Mouse (Mus musculus) E14TG2a.4 (cell line): ENCODE measurements at regions not wholly inside any gene's neighbourhood (a gene's known extent, or its start where the extent isn't known, plus 50 kb on each side); places are given as distances from the start of the nearest gene placed in this dataset.

Source experiments
- H3K27me3 ChIP-seq: 2 replicates; pipeline ENCODE4 v1.6.1; 2014; ENCODE audit warnings: low read length, control low read depth; ENCODE audit not compliant: insufficient read depth
- H3K36me3 ChIP-seq: 2 replicates; pipeline ENCODE4 v1.6.1; 2014; ENCODE audit warnings: low read length, control low read depth; ENCODE audit not compliant: insufficient read depth
- H3K4me1 ChIP-seq: replicated peaks from 2 replicates; pipeline ENCODE4 v1.6.1; 2014; ENCODE audit warnings: low read depth, low read length, control low read depth
- H3K4me3 ChIP-seq: replicated peaks from 2 replicates; pipeline ENCODE4 v1.5.1; 2014; ENCODE audit warnings: mild to moderate bottlenecking, low read length
- H3K9me3 ChIP-seq: 2 replicates; pipeline ENCODE4 v1.6.1; 2014; ENCODE audit warnings: low read length, control low read depth
- CTCF ChIP-seq: conservative IDR thresholded peaks from 2 replicates; pipeline ENCODE4 v1.5.1; 2014; ENCODE audit warnings: low read length
- NANOG ChIP-seq: IDR thresholded peaks from 2 replicates; pipeline ENCODE4 v1.6.1; 2014; ENCODE audit warnings: borderline replicate concordance, low read length, mixed read lengths
- POU5F1 ChIP-seq: IDR thresholded peaks from 2 replicates; pipeline ENCODE4 v1.6.1; 2014; ENCODE audit warnings: low read length, borderline replicate concordance

GRCm38 (mm10) chr6:98833922-98834321 lies 491.4 kb upstream of the Gm765 start:
- Histone ChIP-seq H3K4me1 (no peaks in the 10 kb centered on the region), H3K9me3 (no peaks in the 10 kb centered on the region), H3K4me3 (no peak overlapping the region), H3K36me3 (no peaks in the 10 kb centered on the region), H3K27me3 (no peaks in the 10 kb centered on the region)
- TF ChIP-seq CTCF (no peak), NANOG (no peak), POU5F1 (no peak)

- Histone ChIP-seq H3K9me3 (peaks cover 16% of the 10 kb centered on the region), H3K4me3 (no peak overlapping the region), H3K27me3 (no peaks in the 10 kb centered on the region), H3K36me3 (no peaks in the 10 kb centered on the region; the same call in 1 of the 2 replicates), H3K4me1 (no peaks in the 10 kb centered on the region)
- TF ChIP-seq POU5F1 (no peak), CTCF (no peak), NANOG (no peak)
Measured at GRCm38 (mm10) chr6:98830191-98830590, 487.6 kb upstream of the Gm765 start.

GRCm38 (mm10) chr6:98808046-98808445 lies 465.5 kb upstream of the Gm765 start:
- TF ChIP-seq CTCF, result no peak
- TF ChIP-seq POU5F1, result no peak
- TF ChIP-seq NANOG, result no peak
- H3K4me1 ChIP-seq, result no peaks in the 10 kb centered on the region
- H3K4me3 ChIP-seq, result no peak overlapping the region
- H3K36me3 ChIP-seq, result no peaks in the 10 kb centered on the region
- no peaks in the 10 kb centered on the region for H3K27me3 ChIP-seq
- no peaks in the 10 kb centered on the region for H3K9me3 ChIP-seq

GRCm38 (mm10) chr6:98803384-98803949 lies 460.9 kb upstream of the Gm765 start:
- no peaks in the 10 kb centered on the region for H3K36me3 ChIP-seq
- TF ChIP-seq POU5F1, result no peak
- TF ChIP-seq CTCF, result no peak
- no peak for TF ChIP-seq NANOG

GRCm38 (mm10) chr6:98801061-98801460 lies 458.5 kb upstream of the Gm765 start:
- H3K36me3 ChIP-seq, result no peaks in the 10 kb centered on the region
- H3K4me1 ChIP-seq, result peaks cover 10% of the 10 kb centered on the region
- TF ChIP-seq CTCF (no peak), POU5F1 (no peak), NANOG (no peak)
- H3K4me3 ChIP-seq, result no peak overlapping the region
- no peaks in the 10 kb centered on the region for H3K9me3 ChIP-seq
- H3K27me3 ChIP-seq, result no peaks in the 10 kb centered on the region

More at GRCm38 (mm10) chr6:98803384-98803949, 460.9 kb upstream of the Gm765 start:
- Histone ChIP-seq H3K4me3 (no peak overlapping the region), H3K4me1 (peaks cover 10% of the 10 kb centered on the region), H3K9me3 (no peaks in the 10 kb centered on the region), H3K27me3 (no peaks in the 10 kb centered on the region)

- H3K4me3 ChIP-seq, result no peak overlapping the region
- peaks cover 10% of the 10 kb centered on the region for H3K4me1 ChIP-seq
- no peaks in the 10 kb centered on the region for H3K36me3 ChIP-seq
- TF ChIP-seq CTCF (no peak), POU5F1 (no peak), NANOG (no peak; the same call in 1 of the 2 replicates)
- no peaks in the 10 kb centered on the region for H3K9me3 ChIP-seq
- no peaks in the 10 kb centered on the region for H3K27me3 ChIP-seq
Measured at GRCm38 (mm10) chr6:98800040-98800439, 457.5 kb upstream of the Gm765 start.

GRCm38 (mm10) chr6:98797778-98798177 lies 455.2 kb upstream of the Gm765 start:
- no peaks in the 10 kb centered on the region for H3K9me3 ChIP-seq
- peaks cover 10% of the 10 kb centered on the region for H3K4me1 ChIP-seq
- H3K4me3 ChIP-seq, result no peak overlapping the region
- H3K27me3 ChIP-seq, result no peaks in the 10 kb centered on the region
- H3K36me3 ChIP-seq, result no peaks in the 10 kb centered on the region
- TF ChIP-seq CTCF, result no peak
- TF ChIP-seq NANOG, result no peak
- TF ChIP-seq POU5F1, result no peak

GRCm38 (mm10) chr6:98797373-98797772 lies 454.8 kb upstream of the Gm765 start:
- H3K36me3 ChIP-seq, result no peaks in the 10 kb centered on the region
- no peaks in the 10 kb centered on the region for H3K9me3 ChIP-seq
- TF ChIP-seq CTCF (no peak), NANOG (no peak), POU5F1 (no peak)
- H3K4me3 ChIP-seq, result no peak overlapping the region
- no peaks in the 10 kb centered on the region for H3K27me3 ChIP-seq
- H3K4me1 ChIP-seq, result peaks cover 10% of the 10 kb centered on the region

- Histone ChIP-seq H3K27me3 (no peaks in the 10 kb centered on the region), H3K9me3 (no peaks in the 10 kb centered on the region), H3K4me3 (no peak overlapping the region), H3K4me1 (peaks cover 10% of the 10 kb centered on the region), H3K36me3 (no peaks in the 10 kb centered on the region)
- TF ChIP-seq CTCF (no peak), POU5F1 (no peak), NANOG (no peak)
Measured at GRCm38 (mm10) chr6:98796666-98797065, 454.1 kb upstream of the Gm765 start.
